Mouse (Mus musculus) kidney, adult 9 months (tissue): ENCODE results near the gene Lpgat1.

Source experiments
- DNase-seq: peaks from one replicate; pipeline ENCODE4 v3.0.0; 2022

The Lpgat1 gene

GRCm38 (mm10) chr1:191808688-191809223, 91.1 kb downstream of the Lpgat1 start:
- no peak for DNase-seq

GRCm38 (mm10) chr1:191811774-191812173, 94.1 kb downstream of the Lpgat1 start:
- DNase-seq: no peak

- no peak for DNase-seq
These were observed 95.5 kb downstream of the Lpgat1 start for GRCm38 (mm10) chr1:191812949-191813691.

- no peak for DNase-seq
These were observed 96.6 kb downstream of the Lpgat1 start for GRCm38 (mm10) chr1:191814240-191814639.

GRCm38 (mm10) chr1:191814935-191815334, 97.3 kb downstream of the Lpgat1 start:
- no peak for DNase-seq

GRCm38 (mm10) chr1:191816596-191816995, 99.0 kb downstream of the Lpgat1 start:
- no peak for DNase-seq

- peak; percentile 84 for DNase-seq
These were observed 99.9 kb downstream of the Lpgat1 start for GRCm38 (mm10) chr1:191817418-191818144.

GRCm38 (mm10) chr1:191818145-191818631, 100.6 kb downstream of the Lpgat1 start:
- DNase-seq: no peak

GRCm38 (mm10) chr1:191819026-191819425, 101.4 kb downstream of the Lpgat1 start:
- DNase-seq: no peak

- DNase-seq: no peak
These were observed 103.3 kb downstream of the Lpgat1 start for GRCm38 (mm10) chr1:191820951-191821325.

GRCm38 (mm10) chr1:191821326-191822091, 103.9 kb downstream of the Lpgat1 start, which contains the start of gene Nek2:
Gene Nek2, plus strand, starts transcription at chr1:191821444.
- DNase-seq: peak; percentile 98

- DNase-seq: peak; percentile 51
These were observed 111.5 kb downstream of the Lpgat1 start for GRCm38 (mm10) chr1:191829124-191829523.

GRCm38 (mm10) chr1:191833396-191833795, 115.8 kb downstream of the Lpgat1 start:
- DNase-seq: no peak
